Mouse (Mus musculus): ENCODE data around the gene Clptm1.
"Not testable (repeated sequence)": the region's sequence is repeated elsewhere in the genome, so short reads cannot be mapped to it uniquely, and the experiment has no call there.

Clptm1 gene

GRCm38 (mm10) chr7:19609641-19610332 is 55.0 kb downstream of the Clptm1 start:
- no peak for DNase-seq (ENCODE audit: low spot score)

GRCm38 (mm10) chr7:19607291-19607690 is 57.5 kb downstream of the Clptm1 start:
- DNase-seq (ENCODE audit: low spot score) = no peak

- DNase-seq (ENCODE audit: low spot score) = not testable (repeated sequence)
Observed at GRCm38 (mm10) chr7:19604606-19605214, 60.1 kb downstream of the Clptm1 start.

DNA sequence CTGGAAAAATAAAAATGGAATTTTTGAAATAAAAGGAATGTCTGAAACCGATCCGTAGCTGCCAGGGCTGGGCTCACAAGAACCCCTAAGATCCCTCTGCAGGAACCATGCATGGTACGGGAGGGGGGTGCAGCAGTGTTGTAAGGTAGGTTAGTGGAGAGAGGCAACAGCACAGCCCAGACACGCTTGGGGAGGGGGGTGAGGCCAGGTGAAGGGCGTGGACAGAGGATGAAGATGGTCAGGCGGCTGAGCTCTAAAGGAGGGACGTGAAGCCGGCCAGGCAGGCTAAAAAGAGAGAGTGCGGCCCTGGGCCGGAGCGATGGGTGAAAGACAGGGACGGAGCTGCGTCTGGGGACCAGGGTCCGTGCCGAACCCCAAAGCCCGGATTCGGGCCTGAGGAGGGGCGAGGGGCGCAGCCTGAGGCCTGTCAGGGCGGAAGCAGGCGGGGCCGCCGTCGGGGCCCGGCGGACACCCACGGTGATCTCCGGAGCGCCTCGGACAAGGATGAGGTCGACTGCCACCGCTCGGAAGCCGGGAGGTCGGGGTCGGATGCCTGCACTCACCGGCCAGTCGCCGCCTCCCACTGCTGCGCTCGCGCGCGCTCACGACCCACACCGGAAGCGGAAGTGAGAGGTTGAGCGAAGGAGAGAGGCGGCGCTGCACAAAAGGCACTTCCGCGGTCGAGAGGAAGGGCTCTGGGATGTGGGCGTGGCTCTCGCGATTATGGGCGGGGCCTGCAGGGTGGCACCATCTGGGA is 60.8 kb downstream of the Clptm1 start, which contains the start of gene Clasrp:
Gene Clasrp, minus strand, starts transcription at position 638 of the 757 bp plus-strand sequence.
- DNase-seq (ENCODE audit: low spot score) = peak; percentile 98

DNA sequence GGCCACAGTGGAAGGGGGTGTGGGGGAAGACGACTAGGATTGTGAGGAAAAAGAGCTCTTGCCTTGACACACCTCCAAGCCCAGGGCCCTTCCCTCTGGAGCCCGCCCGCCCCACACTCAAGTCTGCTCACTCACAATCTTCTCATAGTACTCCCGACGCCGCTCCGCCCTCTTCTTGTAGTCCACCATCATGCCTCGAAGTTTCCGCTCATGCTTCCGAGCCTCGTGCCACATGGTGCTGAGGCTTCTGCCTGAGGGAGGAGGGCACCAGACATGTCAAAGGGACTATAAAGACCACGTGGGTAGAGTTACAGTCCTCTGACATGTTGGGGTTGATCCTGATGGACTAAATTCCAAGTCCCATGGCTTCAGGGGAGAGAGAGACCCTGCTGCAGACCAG is 61.8 kb downstream of the Clptm1 start:
- no peak for DNase-seq (ENCODE audit: low spot score)

GRCm38 (mm10) chr7:19600562-19600961 is 64.3 kb downstream of the Clptm1 start:
- no peak for DNase-seq (ENCODE audit: low spot score)

- no peak for DNase-seq (ENCODE audit: low spot score)
Observed at GRCm38 (mm10) chr7:19593061-19593730, 71.6 kb downstream of the Clptm1 start.

- DNase-seq (ENCODE audit: low spot score) = peak; percentile 89
Observed at GRCm38 (mm10) chr7:19589917-19590316, 74.9 kb downstream of the Clptm1 start.

DNA sequence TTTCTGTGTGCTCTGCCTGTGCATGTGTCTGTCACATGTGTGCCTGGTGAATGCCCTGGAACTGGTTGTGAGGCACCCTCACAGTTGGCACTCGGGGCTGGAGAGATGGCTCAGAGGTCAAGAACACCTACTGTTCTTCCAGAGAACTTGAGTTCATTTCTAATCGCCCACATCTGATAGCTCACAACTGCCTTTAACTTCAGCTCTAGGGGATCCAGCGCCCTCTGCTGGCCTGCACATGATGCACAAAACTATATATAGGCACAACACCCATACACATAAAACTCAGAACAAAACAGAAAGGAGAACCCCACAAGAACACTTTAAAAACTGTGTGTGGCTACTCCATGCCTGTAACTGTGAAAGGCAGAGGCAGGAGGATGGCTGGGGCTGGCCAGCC is 75.6 kb downstream of the Clptm1 start:
- peak; percentile 68 for DNase-seq (ENCODE audit: low spot score)

GRCm38 (mm10) chr7:19586269-19586668 is 78.6 kb downstream of the Clptm1 start:
- no peak for DNase-seq (ENCODE audit: low spot score)

Data from embryo, embryonic 10.5 days (tissue).